Mouse (Mus musculus) hindbrain, postnatal 0 days (tissue): ENCODE data around the gene Gtdc1. TPM values are rescaled to one million over a fixed set of nuclear protein-coding genes. Genes with fewer than 3 reads are reported as not detected.

Experiments
- ATAC-seq: fragments of 200-750 bp; cut with Nextera tagmentation; 2 replicates; pipeline ENCODE4 v1.8.0; 2017; ENCODE audit warnings: mild to moderate bottlenecking, moderate TSS enrichment, moderate library complexity
- DNase-seq: peaks from one replicate; pipeline ENCODE4 v3.0.0-alpha.2; 2015; ENCODE audit warnings: low spot score
- H3K27ac ChIP-seq: fragments of 300-500 bp; sonication (generic); 2 replicates; pipeline ENCODE4 v1.5.1; 2014; ENCODE audit warnings: mild to moderate bottlenecking
- H3K27me3 ChIP-seq: fragments of 300-500 bp; sonication (generic); 2 replicates; pipeline ENCODE4 v1.6.1; 2014; ENCODE audit warnings: low read length, mixed read lengths; ENCODE audit not compliant: insufficient read depth
- H3K36me3 ChIP-seq: fragments of 300-500 bp; sonication (generic); 2 replicates; pipeline ENCODE4 v1.6.1; 2014; ENCODE audit warnings: low read length, mixed read lengths; ENCODE audit not compliant: insufficient read depth
- H3K4me1 ChIP-seq: fragments of 300-500 bp; sonication (generic); 2 replicates; pipeline ENCODE4 v1.6.1; 2014; ENCODE audit warnings: antibody characterized with exemption, low read length, mixed read lengths; ENCODE audit not compliant: insufficient read depth
- H3K4me2 ChIP-seq: fragments of 300-500 bp; sonication (generic); 2 replicates; pipeline ENCODE4 v1.6.1; 2014; ENCODE audit warnings: low read depth, mild to moderate bottlenecking, low read length, moderate library complexity, mixed read lengths
- H3K4me3 ChIP-seq: fragments of 300-500 bp; sonication (generic); 2 replicates; pipeline ENCODE4 v1.5.1; 2014; ENCODE audit warnings: low read length
- H3K9ac ChIP-seq: fragments of 300-500 bp; sonication (generic); replicated peaks from 2 replicates; pipeline ENCODE4 v1.6.1; 2014; ENCODE audit warnings: mild to moderate bottlenecking, low read length, moderate library complexity, mixed read lengths
- H3K9me3 ChIP-seq: fragments of 300-500 bp; sonication (generic); 2 replicates; pipeline ENCODE4 v1.6.1; 2016; ENCODE audit warnings: low read length, mixed read lengths
- CTCF ChIP-seq: IDR thresholded peaks from 2 replicates; pipeline ENCODE4 v1.5.1; 2016; ENCODE audit warnings: antibody characterized with exemption, control low read depth, low read depth
- WGBS: fragments of 180-500 bp; shearing (Covaris S2); extraction: QIAGEN DNeasy Blood & Tissue Kit; methylation state at CpG from one replicate; pipeline ENCODE4 v1.1.7; 2014; 5-methylcytosine and 5-hydroxymethylcytosine counted together
- polyA plus RNA-seq: library from polyadenylated mRNA; unstranded; fragments of >200 nt; fragmentation: Nextera tagmentation; extraction: Ambion mirVana; gene quantifications from 2 replicates; pipeline ENCODE4 v1.2.1, GENCODE M21; 2015
- total RNA-seq: library from RNA; depleted of rRNA; stranded (reverse); fragments of >200 nt; gene quantifications from 2 replicates; pipeline ENCODE4 v1.2.3, GENCODE M21; 2014

Gene Gtdc1
- total and polyA plus RNA-seq, 2 experiments from 2014 or later = 25.8 to 40.6 TPM

DNA sequence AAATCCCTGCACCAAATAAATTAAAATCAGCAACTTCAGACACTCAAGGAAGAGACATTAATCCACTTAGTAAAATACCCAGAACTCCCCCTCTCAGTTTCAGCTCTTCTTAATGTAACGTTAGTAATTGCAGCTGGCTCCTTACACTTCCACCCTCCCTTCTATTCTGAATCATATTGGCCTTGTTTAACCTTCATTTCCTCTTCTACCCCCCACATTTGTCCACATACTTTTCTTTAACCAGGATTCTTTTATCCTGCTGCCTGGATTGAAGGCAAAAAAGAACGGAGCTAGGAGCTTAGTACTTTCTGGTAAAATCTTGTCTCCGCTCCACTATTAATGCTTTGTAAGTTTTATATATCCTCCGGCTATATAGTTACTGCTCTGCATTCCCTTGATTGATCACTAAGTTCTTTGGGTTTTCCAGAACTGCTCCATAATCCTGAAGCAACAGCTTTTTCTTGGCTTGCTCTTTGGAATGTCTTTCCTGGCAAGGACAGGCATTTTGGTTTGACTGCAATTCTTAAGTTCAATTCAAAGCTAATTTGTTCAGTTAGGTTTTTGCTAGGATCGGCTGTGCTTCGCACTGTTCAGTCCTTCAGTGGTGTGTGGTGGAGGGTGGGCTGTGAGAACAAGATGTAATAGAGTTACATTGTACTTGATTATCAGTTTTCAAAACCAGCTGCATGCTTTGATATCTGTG is 368.1 kb downstream of the Gtdc1 start:
- H3K9me3 ChIP-seq = no peaks in the 10 kb centered on the region
- no peaks in the 10 kb centered on the region for H3K36me3 ChIP-seq
- no peaks in the 10 kb centered on the region for H3K27me3 ChIP-seq
- no peak for DNase-seq
- no peak overlapping the region for H3K4me3 ChIP-seq
- no peaks in the 10 kb centered on the region for H3K4me1 ChIP-seq
- H3K4me2 ChIP-seq = no peak overlapping the region
- no peak for TF ChIP-seq CTCF
- 66% methylated on average over 6 of the region's 6 CpGs for WGBS
- no peak for ATAC-seq
- H3K9ac ChIP-seq = no peak overlapping the region
- no peak overlapping the region for H3K27ac ChIP-seq

DNA sequence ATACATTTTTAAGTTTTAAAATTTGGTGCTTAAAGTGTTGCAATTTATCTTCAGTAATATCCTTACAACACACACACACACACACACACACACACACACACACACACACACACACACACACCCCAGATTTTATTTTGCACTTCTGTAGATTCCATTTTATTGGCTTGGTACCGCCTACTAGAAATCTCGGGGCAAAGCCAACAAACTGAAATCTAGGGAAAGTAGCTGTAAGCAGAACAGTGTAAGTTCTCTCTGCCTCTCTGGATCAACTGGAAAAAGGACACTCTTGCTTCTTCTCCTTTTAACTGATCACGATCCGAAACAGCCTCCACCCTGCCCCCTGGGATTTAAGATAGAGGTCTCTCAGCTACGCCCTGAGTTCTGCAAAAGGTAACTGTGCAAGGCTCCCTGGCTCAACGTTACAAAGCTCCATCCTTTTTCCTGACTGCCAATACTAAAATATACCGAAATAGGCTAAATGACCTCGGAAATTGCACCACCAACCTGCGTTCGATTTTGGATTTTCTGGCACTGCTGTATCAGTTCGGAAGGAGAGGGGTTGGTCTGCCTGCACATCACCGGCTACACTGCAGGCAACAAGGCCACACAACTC is 369.7 kb downstream of the Gtdc1 start:
- H3K4me3 ChIP-seq = peak overlapping the region; percentile 49; the same call in 1 of the 2 replicates
- DNase-seq (peak; percentile 14), ATAC-seq (no peak)
- no peaks in the 10 kb centered on the region for H3K4me1 ChIP-seq
- no peak overlapping the region for H3K9ac ChIP-seq
- peak overlapping the region; percentile 91 for H3K4me2 ChIP-seq
- H3K36me3 ChIP-seq = no peaks in the 10 kb centered on the region
- WGBS = 48% methylated on average over 12 of the region's 12 CpGs
- H3K27me3 ChIP-seq = no peaks in the 10 kb centered on the region
- TF ChIP-seq CTCF = no peak
- H3K27ac ChIP-seq = no peak overlapping the region
- no peaks in the 10 kb centered on the region for H3K9me3 ChIP-seq

DNA sequence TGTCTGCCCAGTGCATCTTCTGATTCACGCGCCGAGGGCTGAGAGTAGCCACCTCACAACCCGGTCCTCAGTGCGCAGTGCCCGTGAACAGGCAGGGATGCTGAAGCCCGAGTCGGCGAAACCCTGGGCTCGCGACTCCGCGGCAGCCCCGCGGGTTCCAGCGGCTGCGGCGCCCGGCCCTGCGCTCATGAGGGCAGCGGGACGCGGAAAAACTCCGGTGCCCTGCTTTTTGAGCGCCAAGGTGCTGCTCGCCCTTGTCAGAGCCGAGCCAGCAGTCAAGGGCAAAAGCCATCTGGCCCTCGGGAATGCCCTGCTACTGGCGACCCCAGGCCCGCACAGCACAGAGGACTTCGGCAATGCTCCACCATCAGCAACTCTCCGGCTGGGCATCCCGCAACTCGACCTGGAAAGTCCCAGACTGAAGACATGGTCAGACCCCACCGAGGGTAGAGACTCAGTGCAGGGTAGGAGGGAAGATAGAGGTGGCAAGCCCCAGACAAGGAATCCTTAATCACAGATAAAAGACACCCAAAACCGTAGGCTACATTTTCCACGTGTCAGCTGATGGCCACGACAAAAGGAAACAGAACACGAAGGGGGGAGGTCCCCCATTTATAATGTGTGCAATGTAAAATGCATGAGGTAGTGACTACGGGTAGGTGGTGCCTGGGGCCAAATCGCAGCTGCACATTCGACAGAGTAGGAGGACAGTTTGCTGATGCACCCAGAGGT is 370.4 kb downstream of the Gtdc1 start:
- H3K9me3 ChIP-seq = no peaks in the 10 kb centered on the region
- ATAC-seq = peak; percentile 79
- no peaks in the 10 kb centered on the region for H3K27me3 ChIP-seq
- WGBS = under 1% methylated on average over 42 of the region's 42 CpGs
- H3K36me3 ChIP-seq = no peaks in the 10 kb centered on the region
- peak overlapping the region; percentile 91 for H3K4me2 ChIP-seq
- H3K9ac ChIP-seq = peak overlapping the region; percentile 52
- no peak overlapping the region for H3K27ac ChIP-seq
- peak overlapping the region; percentile 49 for H3K4me3 ChIP-seq
- H3K4me1 ChIP-seq = no peaks in the 10 kb centered on the region
- peak; percentile 49 for DNase-seq
- TF ChIP-seq CTCF = no peak

DNA sequence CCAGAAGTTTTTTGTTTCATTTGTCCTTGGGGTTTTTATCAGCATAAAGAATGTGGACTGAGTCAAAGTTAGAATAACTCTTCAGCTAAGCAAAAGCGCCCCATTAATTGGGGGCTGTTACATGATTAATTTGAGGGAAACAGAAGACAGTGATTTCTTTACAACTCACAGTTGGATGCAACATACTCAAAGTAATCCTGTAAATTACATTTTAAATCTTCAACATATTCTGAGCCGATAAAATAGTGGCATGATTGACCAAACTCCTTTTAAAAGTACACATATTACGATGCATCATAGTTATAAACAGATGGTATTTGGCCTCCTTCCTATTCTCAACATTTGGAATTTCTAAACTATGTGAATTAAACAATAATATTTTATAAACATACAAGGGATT is 372.7 kb downstream of the Gtdc1 start:
- Histone ChIP-seq H3K4me2 (no peak overlapping the region), H3K4me1 (no peaks in the 10 kb centered on the region), H3K9me3 (no peaks in the 10 kb centered on the region), H3K9ac (no peak overlapping the region), H3K36me3 (no peaks in the 10 kb centered on the region), H3K27me3 (no peaks in the 10 kb centered on the region), H3K27ac (no peak overlapping the region), H3K4me3 (no peak overlapping the region)
- no peak for TF ChIP-seq CTCF
- ATAC-seq (no peak), DNase-seq (no peak)
- 84% methylated on average over 3 of the region's 3 CpGs for WGBS

DNA sequence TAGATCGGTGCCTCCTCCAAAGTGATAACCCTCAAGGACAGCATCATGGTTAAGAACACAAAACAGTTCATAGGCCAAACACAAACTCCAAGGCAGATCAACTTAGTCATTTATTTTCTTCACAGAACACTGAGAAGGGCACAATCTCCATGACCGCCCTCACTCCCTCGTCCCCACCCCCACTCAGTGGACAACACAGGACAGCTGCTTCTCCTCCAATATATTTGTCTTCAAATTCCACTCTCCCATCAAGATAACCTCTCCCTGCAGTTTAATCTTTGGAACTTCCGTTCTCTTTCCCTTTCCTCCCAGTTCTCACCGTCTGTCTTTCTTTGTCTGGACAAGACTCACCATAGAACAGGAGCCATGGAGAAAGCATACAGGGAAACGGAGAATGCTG is 378.1 kb downstream of the Gtdc1 start:
- TF ChIP-seq CTCF = no peak
- H3K4me3 ChIP-seq = no peak overlapping the region
- H3K9me3 ChIP-seq = no peaks in the 10 kb centered on the region
- DNase-seq (no peak), ATAC-seq (no peak)
- H3K27me3 ChIP-seq = no peaks in the 10 kb centered on the region
- H3K4me2 ChIP-seq = no peak overlapping the region
- no peak overlapping the region for H3K27ac ChIP-seq
- no peaks in the 10 kb centered on the region for H3K4me1 ChIP-seq
- H3K36me3 ChIP-seq = no peaks in the 10 kb centered on the region
- WGBS = 83% methylated on average over 6 of the region's 6 CpGs
- no peak overlapping the region for H3K9ac ChIP-seq

DNA sequence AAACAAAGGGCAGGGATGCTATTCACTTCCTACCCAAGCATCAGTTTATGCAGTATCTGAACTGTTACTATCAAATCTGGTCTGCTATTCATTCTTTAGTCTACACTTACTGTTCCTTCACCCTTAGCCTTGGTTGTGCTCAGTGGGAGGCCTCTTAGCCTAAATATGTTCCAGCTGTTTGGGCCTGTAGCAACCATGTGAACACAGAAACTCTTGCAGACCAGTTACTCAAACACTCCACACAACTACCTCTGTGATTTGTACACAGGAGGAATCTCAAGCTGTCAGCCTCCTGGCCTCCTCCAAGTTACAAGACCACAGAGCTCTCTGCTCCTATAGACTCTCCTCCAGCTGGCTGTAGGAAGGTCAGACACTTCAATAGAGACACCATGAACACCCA is 384.7 kb downstream of the Gtdc1 start:
- Histone ChIP-seq H3K4me1 (no peaks in the 10 kb centered on the region), H3K9me3 (no peaks in the 10 kb centered on the region), H3K36me3 (no peaks in the 10 kb centered on the region), H3K9ac (no peak overlapping the region), H3K27me3 (no peaks in the 10 kb centered on the region), H3K4me2 (no peak overlapping the region), H3K27ac (no peak overlapping the region), H3K4me3 (no peak overlapping the region)
- ATAC-seq = no peak
- no peak for TF ChIP-seq CTCF
- no peak for DNase-seq
